Mouse (Mus musculus): ENCODE measurements around the gene Rbm43. TPM values are rescaled to one million over a fixed set of nuclear protein-coding genes. Genes with fewer than 3 reads are reported as not detected.

Rbm43 gene
- polyA plus RNA-seq, 1 experiment, result not detected

GRCm38 (mm10) chr2:51953648-51954204, 18.8 kb upstream of the Rbm43 start:
- WGBS, result 85% methylated on average over 7 of the region's 7 CpGs
- H3K4me3 ChIP-seq (ENCODE audit: insufficient read depth, low read depth, low read length), result no peak overlapping the region
- no peak overlapping the region for H3K27ac ChIP-seq (ENCODE audit: insufficient read depth, low read depth, low read length)
- TF ChIP-seq CTCF (IDR thresholded peaks at IDR 0.05; ENCODE audit: insufficient read depth, low read depth, low read length) (no peak), POLR2A (IDR thresholded peaks at IDR 0.05; ENCODE audit: insufficient read depth, low read depth, low read length) (no peak)
- H3K4me1 ChIP-seq (ENCODE audit: control insufficient read depth, insufficient read depth, low read length), result no peaks in the 10 kb centered on the region

- Histone ChIP-seq H3K27ac (ENCODE audit: insufficient read depth, low read depth, low read length) (no peak overlapping the region), H3K4me3 (ENCODE audit: insufficient read depth, low read depth, low read length) (no peak overlapping the region), H3K4me1 (ENCODE audit: control insufficient read depth, insufficient read depth, low read length) (no peaks in the 10 kb centered on the region)
- WGBS, result 80% methylated on average over 1 of the region's 1 CpGs
- TF ChIP-seq POLR2A (IDR thresholded peaks at IDR 0.05; ENCODE audit: insufficient read depth, low read depth, low read length), result no peak
- no peak for TF ChIP-seq CTCF (IDR thresholded peaks at IDR 0.05; ENCODE audit: insufficient read depth, low read depth, low read length)
These were observed 15.9 kb upstream of the Rbm43 start for GRCm38 (mm10) chr2:51950876-51951275.

GRCm38 (mm10) chr2:51948105-51948830, 13.3 kb upstream of the Rbm43 start:
- 82% methylated on average over 6 of the region's 6 CpGs for WGBS
- Histone ChIP-seq H3K27ac (ENCODE audit: insufficient read depth, low read depth, low read length) (no peak overlapping the region), H3K4me3 (ENCODE audit: insufficient read depth, low read depth, low read length) (no peak overlapping the region), H3K4me1 (ENCODE audit: control insufficient read depth, insufficient read depth, low read length) (no peaks in the 10 kb centered on the region)
- TF ChIP-seq POLR2A (IDR thresholded peaks at IDR 0.05; ENCODE audit: insufficient read depth, low read depth, low read length) (no peak), CTCF (IDR thresholded peaks at IDR 0.05; ENCODE audit: insufficient read depth, low read depth, low read length) (no peak)

- no peak overlapping the region for H3K27ac ChIP-seq (ENCODE audit: insufficient read depth, low read depth, low read length)
- TF ChIP-seq POLR2A (IDR thresholded peaks at IDR 0.05; ENCODE audit: insufficient read depth, low read depth, low read length) (no peak), CTCF (IDR thresholded peaks at IDR 0.05; ENCODE audit: insufficient read depth, low read depth, low read length) (no peak)
- H3K4me3 ChIP-seq (ENCODE audit: insufficient read depth, low read depth, low read length), result no peak overlapping the region
- 80% methylated on average over 2 of the region's 2 CpGs for WGBS
- no peaks in the 10 kb centered on the region for H3K4me1 ChIP-seq (ENCODE audit: control insufficient read depth, insufficient read depth, low read length)
These were observed 10.8 kb upstream of the Rbm43 start for GRCm38 (mm10) chr2:51945812-51946211.

- no peaks in the 10 kb centered on the region for H3K4me1 ChIP-seq (ENCODE audit: control insufficient read depth, insufficient read depth, low read length)
- WGBS, result 93% methylated on average over 7 of the region's 7 CpGs
- no peak overlapping the region for H3K4me3 ChIP-seq (ENCODE audit: insufficient read depth, low read depth, low read length)
- no peak overlapping the region for H3K27ac ChIP-seq (ENCODE audit: insufficient read depth, low read depth, low read length)
- no peak for TF ChIP-seq POLR2A (IDR thresholded peaks at IDR 0.05; ENCODE audit: insufficient read depth, low read depth, low read length)
- TF ChIP-seq CTCF (IDR thresholded peaks at IDR 0.05; ENCODE audit: insufficient read depth, low read depth, low read length), result no peak
These were observed 6.9 kb upstream of the Rbm43 start for GRCm38 (mm10) chr2:51941832-51942231.

GRCm38 (mm10) chr2:51938750-51939149, 3.8 kb upstream of the Rbm43 start:
- TF ChIP-seq CTCF (IDR thresholded peaks at IDR 0.05; ENCODE audit: insufficient read depth, low read depth, low read length), result no peak
- TF ChIP-seq POLR2A (IDR thresholded peaks at IDR 0.05; ENCODE audit: insufficient read depth, low read depth, low read length), result no peak
- no peaks in the 10 kb centered on the region; the same call in 1 of the 2 replicates for H3K4me1 ChIP-seq (ENCODE audit: control insufficient read depth, insufficient read depth, low read length)
- 85% methylated on average over 3 of the region's 3 CpGs for WGBS

GRCm38 (mm10) chr2:51937004-51937403, 2.0 kb upstream of the Rbm43 start:
- H3K4me1 ChIP-seq (ENCODE audit: control insufficient read depth, insufficient read depth, low read length), result no peaks in the 10 kb centered on the region; the same call in 1 of the 2 replicates
- no peak overlapping the region for H3K27ac ChIP-seq (ENCODE audit: insufficient read depth, low read depth, low read length)
- H3K4me3 ChIP-seq (ENCODE audit: insufficient read depth, low read depth, low read length), result no peak overlapping the region
- 71% methylated on average over 6 of the region's 6 CpGs for WGBS
- no peak for TF ChIP-seq POLR2A (IDR thresholded peaks at IDR 0.05; ENCODE audit: insufficient read depth, low read depth, low read length)
- no peak for TF ChIP-seq CTCF (IDR thresholded peaks at IDR 0.05; ENCODE audit: insufficient read depth, low read depth, low read length)

More at GRCm38 (mm10) chr2:51938750-51939149, 3.8 kb upstream of the Rbm43 start:
- Histone ChIP-seq H3K27ac (ENCODE audit: insufficient read depth, low read depth, low read length) (no peak overlapping the region), H3K4me3 (ENCODE audit: insufficient read depth, low read depth, low read length) (no peak overlapping the region)

- H3K27ac ChIP-seq (ENCODE audit: insufficient read depth, low read depth, low read length), result no peak overlapping the region
- WGBS, result 89% methylated on average over 3 of the region's 3 CpGs
- no peak for TF ChIP-seq POLR2A (IDR thresholded peaks at IDR 0.05; ENCODE audit: insufficient read depth, low read depth, low read length)
- TF ChIP-seq CTCF (IDR thresholded peaks at IDR 0.05; ENCODE audit: insufficient read depth, low read depth, low read length), result no peak
These were observed 1.6 kb upstream of the Rbm43 start for GRCm38 (mm10) chr2:51936585-51936984.

GRCm38 (mm10) chr2:51935921-51936320, 958 bp upstream of the Rbm43 start:
- no peak overlapping the region for H3K27ac ChIP-seq (ENCODE audit: insufficient read depth, low read depth, low read length)
- no peak overlapping the region for H3K4me3 ChIP-seq (ENCODE audit: insufficient read depth, low read depth, low read length)
- TF ChIP-seq POLR2A (IDR thresholded peaks at IDR 0.05; ENCODE audit: insufficient read depth, low read depth, low read length) (no peak), CTCF (IDR thresholded peaks at IDR 0.05; ENCODE audit: insufficient read depth, low read depth, low read length) (no peak)
- WGBS, result 97% methylated on average over 7 of the region's 7 CpGs
- H3K4me1 ChIP-seq (ENCODE audit: control insufficient read depth, insufficient read depth, low read length), result no peaks in the 10 kb centered on the region; the same call in 1 of the 2 replicates

More at GRCm38 (mm10) chr2:51936585-51936984, 1.6 kb upstream of the Rbm43 start:
- H3K4me3 ChIP-seq (ENCODE audit: insufficient read depth, low read depth, low read length), result no peak overlapping the region
- no peaks in the 10 kb centered on the region; the same call in 1 of the 2 replicates for H3K4me1 ChIP-seq (ENCODE audit: control insufficient read depth, insufficient read depth, low read length)

Measured in olfactory bulb, adult 2 months (tissue).